Mouse (Mus musculus): ENCODE data around the gene Mgst3.
"Not testable (repeated sequence)": the region's sequence is repeated elsewhere in the genome, so short reads cannot be mapped to it uniquely, and the experiment has no call there.

The Mgst3 gene

DNA sequence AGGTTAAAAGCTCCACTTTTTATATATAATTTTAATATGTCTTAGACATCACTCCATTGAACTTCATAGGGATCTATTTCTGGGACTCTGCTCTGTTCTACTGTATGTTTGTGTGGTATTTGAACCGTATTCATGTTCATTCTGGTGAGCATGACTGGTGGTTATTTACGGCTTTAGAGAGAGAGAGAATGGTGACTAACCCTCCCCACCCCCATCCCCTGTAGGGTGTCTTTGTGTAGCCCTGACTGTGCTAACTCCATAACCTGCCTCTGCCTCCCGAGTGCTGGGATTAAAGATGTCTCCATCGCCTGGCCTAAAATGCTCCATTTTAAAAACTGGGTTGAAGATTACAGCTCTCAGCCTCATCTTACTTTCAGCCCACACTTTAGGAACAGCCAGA is 33.4 kb downstream of the Mgst3 start:
- DNase-seq (ENCODE audit: low spot score in 2 of 2): no peak

DNA sequence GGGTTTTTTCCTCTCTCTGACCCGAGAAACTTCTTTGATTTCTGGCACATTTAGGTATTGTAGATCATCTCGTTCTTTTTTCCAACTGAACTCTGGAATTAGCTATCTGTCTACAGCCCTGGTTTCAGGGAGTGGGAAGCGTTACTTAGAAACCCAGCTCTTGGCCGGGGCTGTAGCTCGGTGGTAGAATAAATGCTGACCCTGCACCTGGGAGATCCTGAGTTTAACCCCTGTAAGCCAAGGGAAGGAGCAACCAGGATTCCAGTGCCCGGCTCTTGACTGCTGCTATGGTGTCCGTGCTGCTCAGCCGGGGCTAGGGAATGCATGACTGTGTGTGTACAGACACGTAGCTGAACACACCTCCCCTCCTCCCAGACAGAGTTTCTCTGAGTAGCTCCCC is 34.9 kb downstream of the Mgst3 start:
- DNase-seq (ENCODE audit: low spot score in 2 of 2): no peak

DNA sequence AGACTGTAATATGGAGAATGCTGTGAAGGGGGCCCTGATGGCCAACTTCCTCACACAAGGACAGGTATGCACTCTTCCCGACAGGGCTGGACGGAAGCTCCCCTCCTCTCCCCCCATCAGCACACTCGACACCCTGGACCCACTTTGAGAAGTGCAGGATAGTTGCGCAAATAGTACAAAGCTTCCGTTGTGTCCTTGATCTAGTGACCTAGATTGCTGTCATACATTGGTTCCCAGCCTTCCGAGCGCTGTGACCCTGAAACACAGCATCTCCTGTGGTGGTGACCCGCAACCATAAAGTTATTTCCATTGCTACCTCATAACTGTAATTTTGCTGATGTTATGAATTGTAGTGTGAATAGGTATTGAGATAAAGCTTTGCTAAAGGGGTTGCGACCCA is 36.3 kb downstream of the Mgst3 start:
- DNase-seq (ENCODE audit: low spot score in 2 of 2): no peak

DNA sequence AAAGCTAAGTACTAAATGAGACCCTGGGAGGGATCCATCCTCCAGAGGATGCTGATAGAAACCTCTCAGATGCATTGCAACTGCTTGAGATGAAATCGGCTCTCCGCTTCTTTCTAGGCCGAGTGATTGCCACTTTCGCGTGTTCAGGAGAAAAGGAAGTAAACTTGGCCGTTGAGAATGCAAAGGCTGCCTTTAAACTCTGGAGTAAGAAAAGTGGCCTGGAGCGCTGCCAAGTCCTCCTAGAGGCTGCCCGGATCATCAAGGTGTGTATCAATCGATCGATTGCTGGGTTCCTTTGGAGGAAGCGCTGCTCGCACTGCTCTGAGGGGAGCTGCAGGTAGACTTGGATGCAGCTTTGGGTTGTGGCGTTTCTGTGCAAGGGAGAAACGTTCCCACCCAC is 41.2 kb downstream of the Mgst3 start:
- no peak for DNase-seq (ENCODE audit: low spot score in 2 of 2)

DNA sequence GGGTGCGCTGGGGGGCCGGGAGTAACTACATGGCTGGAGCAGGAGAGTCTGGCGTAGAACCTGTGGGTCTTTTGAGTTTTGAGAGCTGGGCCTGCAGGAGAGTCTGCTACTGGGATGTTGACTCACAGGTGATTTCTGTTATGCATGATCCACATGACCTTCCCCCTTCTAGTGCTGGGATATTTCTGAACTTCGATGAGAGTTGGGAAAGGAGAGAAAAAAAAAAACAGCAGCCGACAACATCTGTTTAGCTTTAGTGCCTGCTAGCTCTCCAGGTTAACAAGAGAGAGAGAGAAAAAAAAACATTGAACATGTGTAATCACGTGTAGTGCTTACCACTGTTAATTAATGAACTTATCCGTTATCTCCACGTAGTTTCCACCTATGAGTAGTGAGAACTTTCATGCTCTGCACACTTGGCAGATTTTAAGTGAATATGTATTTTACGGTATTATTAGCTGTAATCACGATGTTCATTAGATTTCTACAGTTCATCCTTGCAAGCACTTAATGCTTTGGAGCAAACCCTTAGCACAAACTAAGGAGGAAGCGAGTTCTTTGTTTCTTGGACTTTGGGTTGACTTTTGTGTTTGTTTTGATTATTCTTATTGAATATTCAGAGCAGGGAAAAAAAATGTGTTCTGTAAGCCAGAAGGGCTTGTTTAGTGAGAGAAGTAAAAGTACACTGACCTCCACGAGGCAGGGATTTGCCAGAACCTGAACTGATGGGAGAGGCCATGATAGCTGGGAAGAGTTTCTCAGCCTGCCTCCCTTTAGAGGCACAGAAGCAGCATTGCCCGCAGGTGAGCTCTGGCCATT is 42.8 kb downstream of the Mgst3 start:
- DNase-seq (ENCODE audit: low spot score in 2 of 2): no peak

DNA sequence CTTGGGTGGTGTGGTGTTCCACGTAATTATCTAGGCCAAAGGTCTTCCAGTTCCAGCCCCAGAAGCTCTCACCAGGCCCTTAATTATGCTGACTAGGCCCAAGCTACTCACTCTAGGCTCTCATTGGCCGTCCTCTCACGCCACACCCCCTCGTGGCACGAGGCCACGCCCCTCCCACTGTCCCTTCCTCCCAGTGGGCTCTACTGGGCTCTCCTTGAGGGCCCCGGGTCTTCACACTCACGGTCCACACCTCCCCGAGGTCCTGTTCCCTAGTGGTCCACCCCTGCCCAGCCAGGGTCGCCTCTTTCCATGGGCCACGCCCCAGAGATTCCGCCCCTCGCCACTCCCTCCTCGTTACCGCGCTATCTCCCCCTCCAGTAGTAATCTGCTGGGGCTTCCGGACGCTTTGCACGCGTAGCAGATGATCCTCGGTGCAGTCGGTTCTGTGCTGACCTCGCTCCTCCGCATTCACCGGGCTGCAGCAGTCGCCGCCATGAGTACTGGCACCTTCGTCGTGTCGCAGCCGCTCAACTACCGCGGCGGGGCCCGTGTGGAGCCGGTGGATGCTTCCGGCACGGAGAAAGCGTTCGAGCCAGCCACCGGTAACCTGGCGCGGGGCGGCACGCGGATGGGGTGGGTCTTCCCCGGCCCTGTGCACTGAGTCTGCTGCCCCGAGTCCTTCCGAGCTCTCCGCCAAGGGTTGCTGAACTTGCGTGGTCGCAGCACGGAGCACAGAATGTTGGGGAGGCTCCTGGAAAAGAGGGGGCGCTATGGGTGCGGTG is 43.6 kb downstream of the Mgst3 start, which contains the start of gene Aldh9a1:
Gene Aldh9a1, plus strand, starts transcription at position 177 of the 782 bp plus-strand sequence.
- DNase-seq (ENCODE audit: low spot score in 2 of 2): peak; percentile 94 to 95

DNA sequence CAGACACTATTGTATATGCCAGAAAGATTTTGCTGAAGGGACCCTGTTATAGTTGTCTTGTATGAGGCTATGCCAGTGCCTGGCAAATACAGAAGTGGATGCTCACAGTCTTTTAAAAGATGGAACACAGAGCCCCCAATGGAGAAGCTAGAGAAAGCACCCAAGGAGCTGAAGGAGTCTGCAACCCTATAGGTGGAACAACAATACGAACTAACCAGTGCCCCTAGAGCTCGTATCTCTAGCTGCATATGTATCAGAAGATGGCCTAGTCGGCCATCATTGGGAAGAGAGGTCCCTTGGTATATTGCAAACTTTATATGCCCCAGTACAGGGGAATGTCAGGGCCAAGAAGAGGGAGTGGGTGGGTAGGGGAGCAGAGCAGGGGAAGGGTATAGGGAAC is 44.4 kb downstream of the Mgst3 start:
- DNase-seq (ENCODE audit: low spot score in 2 of 2): not testable (repeated sequence)

DNA sequence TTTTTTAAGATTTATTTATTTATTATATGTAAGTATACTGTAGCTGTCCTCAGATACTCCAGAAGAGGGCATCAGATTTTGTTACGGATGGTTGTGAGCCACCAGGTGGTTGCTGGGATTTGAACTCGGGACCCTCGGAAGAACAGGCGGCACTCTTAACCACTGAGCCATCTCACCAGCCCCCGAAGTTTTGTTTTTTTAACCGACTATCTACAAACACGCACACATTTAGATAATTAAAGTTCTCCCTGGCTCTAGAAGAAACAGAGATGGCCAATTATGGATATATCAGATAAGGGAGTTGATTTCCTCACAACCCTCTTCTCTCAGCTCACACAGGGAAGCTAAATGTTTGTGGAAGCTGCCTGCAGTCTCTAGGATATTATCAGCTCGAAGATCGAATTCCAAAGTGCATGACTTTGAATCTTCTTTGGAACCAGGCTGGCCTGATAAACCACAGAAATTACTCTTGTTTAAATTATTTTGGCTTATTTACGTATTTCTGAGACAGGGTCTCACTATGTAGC is 47.6 kb downstream of the Mgst3 start:
- not testable (repeated sequence) for DNase-seq (ENCODE audit: low spot score in 2 of 2)

DNA sequence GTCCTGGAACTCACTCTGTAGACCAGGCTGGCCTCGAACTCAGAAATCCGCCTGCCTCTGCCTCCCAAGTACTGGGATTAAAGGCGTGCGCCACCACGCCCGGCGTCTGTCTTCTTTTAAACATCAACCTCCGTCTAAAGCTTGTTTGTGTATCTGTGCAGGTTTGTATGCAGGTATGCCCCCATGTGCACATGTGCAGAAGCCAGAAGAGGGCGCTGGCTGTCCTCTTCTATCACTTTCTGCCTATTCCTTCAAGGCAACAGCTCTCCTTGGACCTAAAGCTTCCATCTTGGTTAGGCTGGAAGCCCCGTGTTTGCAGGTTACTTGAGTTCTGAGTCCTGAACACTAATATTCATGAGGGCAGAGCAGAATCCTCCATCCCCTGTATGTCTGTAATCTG is 50.8 kb downstream of the Mgst3 start:
- DNase-seq (ENCODE audit: low spot score in 2 of 2): no peak

DNA sequence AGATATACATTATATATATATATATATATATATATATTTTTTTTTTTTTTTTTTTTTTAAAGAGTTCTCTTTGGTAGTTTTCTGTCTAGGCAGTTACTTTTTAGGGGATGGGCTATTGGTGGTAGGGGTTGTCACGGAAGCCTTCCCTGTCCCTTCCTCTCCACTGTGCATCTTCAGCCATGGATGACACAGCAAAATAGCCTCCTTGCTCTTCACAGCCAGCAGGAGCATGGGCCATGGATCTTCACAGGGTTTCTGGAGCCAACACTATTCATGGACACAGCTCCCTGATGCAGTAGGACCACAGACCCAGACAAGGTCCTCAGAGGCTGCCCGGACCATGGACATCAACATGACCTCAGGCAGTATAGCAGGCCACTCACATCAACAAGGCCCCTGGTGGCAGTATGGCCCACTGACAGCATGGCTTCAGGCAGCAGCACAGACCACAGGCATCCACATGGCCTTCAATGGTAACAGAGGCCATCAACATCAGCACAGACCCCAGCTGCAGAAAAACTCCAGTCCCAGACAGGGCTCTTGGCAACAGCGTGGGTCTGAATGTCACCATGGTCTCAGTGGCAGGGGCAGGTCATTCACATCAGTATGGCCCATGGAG is 52.6 kb downstream of the Mgst3 start:
- DNase-seq (ENCODE audit: low spot score in 2 of 2): no peak

DNA sequence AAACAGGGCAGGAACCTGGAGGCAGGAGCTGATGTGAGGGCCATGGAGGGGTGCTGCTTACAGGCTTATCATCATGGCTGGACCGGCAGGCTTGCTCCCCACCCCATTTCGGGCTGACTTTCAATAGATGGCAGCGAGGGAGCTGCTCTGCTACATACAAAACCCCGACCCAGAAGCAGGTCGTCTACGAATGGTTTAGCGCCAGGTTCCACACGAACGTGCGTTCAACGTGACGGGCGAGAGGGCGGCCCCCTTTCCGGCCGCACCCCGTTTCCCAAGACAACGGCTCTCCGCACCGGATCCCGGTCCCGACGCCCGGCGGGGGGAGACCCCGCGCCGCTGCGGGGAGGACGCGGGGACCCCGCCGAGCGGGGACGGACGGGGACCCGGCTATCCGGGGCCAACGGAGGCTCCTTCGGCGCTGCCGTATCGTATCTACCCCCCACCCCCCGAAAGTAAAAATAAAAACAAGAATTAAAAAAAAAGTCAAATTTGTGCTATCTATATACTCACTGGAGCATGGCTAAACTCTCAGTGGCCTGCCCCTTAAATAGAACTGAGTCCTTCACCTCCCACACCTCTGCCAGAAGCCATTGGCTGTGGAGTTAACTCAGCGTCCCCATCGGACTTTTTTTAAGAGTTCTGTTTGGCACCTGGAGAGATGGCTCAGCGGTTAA is 53.4 kb downstream of the Mgst3 start:
- DNase-seq (ENCODE audit: low spot score in 2 of 2): no peak

DNA sequence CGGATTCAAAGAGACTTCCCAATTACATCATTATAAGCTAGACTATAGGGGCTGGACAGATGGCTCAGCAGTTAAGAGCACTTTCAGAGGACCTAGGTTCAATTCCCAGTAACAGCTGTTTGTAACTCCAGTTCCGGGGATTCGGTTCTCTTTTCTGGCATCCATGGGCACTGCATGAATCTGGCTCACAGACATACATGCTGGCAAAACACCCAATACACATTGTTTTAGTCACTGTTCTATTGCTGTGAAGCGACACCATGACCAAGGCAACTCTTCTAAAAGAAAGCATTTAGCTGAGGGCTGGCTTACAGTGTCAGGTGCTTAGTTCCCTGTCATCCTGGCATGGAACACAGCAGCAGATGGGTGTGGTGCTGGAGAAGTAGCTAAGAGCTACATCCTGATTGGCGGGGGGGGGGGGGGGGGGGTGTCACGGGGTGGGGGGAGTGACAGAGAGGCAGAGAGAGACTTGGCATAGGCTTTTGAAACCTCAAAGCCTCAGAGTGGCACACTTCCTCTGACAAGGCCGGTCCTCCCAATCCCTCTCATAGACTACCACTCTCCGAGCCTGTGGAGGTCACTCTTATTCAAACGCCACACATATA is 54.4 kb downstream of the Mgst3 start:
- DNase-seq (ENCODE audit: low spot score in 2 of 2): no peak

DNA sequence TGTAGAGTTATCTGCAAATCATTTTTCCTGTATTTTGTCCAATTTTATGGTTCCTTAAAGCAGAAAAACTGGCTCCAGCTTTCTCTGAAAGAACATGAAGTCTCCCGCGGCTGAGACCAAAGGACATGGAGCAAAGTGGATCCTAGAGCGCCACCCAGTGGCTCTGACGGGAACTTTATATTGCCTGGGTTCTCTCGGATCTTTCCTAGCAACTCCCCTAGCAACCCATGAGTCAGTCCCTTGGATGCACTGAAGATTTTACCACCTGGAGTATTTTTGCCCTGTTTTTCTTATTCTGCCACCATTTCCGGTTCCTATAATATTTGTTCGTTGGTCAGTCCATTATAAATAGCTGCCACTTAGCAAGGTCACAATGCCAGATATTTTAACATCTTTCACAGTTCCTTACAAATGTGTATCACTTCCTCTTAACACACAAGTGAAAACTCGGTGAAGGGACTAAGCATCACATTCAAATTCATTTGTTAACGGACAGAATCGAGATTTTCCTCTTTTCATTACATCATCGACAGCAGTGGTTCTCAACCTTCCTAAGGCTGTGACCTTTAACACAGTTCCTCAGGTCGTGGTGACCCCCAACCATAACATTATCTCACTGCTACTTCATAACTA is 56.1 kb downstream of the Mgst3 start:
- DNase-seq (ENCODE audit: low spot score in 2 of 2): peak; percentile 63 to 79

DNA sequence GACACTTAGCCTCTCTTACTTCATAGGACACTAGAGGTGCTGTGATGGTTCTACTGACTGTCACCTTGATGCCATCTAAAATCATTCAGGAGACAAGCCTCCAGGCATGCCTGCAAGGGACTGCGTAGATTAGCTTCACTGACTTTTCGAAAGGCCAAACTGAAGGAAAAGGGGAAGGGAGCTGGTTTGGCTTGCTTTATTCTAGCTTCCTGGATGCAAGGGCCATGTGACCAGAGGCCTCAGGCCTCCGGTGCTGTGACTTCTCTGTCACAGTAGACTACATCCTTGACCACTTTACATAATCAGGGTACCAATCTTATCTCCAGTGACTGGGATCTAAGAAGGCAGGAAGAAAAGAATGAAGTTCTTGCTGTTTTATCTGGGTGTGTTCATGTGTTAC is 57.2 kb downstream of the Mgst3 start:
- no peak for DNase-seq (ENCODE audit: low spot score in 2 of 2)

DNA sequence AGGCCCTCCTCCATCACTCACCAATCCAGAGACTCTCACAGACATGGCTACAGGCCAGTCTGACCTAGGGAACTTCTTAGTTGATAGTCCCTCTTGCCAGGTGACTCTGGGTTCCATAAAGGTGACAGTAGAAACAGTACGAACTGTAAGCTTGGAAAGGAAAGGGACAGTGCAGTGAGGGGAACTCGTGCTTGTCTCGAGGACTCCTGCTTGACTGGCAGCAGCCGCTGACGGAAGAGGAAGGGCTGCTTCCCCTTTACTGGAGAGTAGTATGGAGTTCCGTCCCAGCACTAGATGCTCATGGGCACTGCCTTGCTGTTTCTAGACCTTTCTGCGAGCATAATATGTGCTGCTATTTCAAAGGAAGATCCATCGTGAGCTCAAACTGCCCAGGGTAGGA is 62.5 kb downstream of the Mgst3 start:
- no peak for DNase-seq (ENCODE audit: low spot score in 2 of 2)

DNA sequence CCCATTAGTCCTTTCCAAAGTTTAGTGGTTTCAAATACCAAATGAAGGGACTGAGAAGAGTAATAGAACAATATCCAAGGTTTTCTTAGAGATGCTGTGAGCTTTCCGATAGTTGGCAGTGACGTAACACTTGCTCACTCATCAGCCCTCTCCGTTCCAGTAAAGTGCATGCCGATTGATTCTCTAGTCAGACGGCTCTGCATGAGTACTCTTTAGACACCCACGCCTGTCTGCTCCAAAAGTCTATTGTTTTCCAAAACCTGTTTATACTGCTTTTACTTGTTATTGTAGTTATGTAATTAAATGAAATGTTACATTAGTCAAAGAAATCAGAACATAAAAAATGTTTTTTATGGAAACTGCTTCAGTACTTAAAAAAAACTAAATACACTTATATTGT is 64.9 kb downstream of the Mgst3 start:
- DNase-seq (ENCODE audit: low spot score in 2 of 2): no peak

Measured in heart, adult 9 months (tissue).